Mouse (Mus musculus): Measurements from ENCODE around the gene Minos1. TPM values are rescaled to one million over a fixed set of nuclear protein-coding genes. Genes with fewer than 3 reads are reported as not detected.

Minos1 gene
- polyA plus RNA-seq, 1 experiment from 2014 or later: 415 TPM

DNA sequence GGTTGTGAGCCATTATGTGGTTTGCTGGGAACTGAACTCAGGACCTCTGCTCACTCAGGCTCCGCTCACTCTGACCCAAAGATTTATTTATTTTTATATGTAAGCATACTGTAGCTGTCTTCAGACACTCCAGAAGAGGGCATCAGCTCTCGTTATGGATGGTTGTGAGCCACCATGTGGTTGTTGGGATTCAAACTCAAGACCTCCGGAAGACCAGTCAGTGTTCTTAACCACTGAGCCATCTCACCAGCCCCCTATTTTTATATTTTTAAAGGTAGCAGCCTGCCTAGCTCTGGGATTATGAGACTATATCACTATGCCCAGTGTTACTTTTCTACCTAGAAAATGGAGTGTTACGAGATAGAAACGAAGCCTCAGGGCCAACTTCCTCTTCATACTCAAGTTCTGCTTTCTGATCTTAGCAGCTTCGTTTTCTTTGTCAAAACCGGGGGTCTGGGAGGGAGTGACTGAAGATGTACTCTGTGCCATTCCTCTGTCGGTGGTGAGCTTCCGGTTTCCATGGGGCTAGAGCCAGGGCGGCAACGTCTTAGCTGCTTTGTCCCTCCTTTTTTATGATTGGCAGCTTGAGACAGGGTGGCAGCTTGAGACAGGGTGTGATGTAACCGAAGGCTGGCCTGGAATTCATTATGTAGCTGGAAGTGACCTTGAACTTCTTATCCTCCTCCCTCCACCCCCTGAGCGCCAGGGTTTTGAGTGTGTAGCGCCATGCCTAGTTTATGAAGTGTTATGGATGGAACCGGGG is 38.3 kb upstream of the Minos1 start:
- H3K27me3 ChIP-seq (ENCODE audit: control insufficient read depth, insufficient read depth, low read length): no peaks in the 10 kb centered on the region
- no peaks in the 10 kb centered on the region for H3K4me1 ChIP-seq (ENCODE audit: control insufficient read depth, insufficient read depth, low read length)
- no peaks in the 10 kb centered on the region for H3K9me3 ChIP-seq (ENCODE audit: control insufficient read depth, low read length)
- H3K4me2 ChIP-seq (ENCODE audit: low read depth, low read length): no peak overlapping the region
- H3K9ac ChIP-seq (replicated peaks; ENCODE audit: low read depth, low read length): no peak overlapping the region
- no peaks in the 10 kb centered on the region for H3K36me3 ChIP-seq (ENCODE audit: control insufficient read depth, insufficient read depth, low read length)
- no peak overlapping the region for H3K4me3 ChIP-seq (ENCODE audit: low read depth, low read length)
- 85% methylated on average over 15 of the region's 15 CpGs for WGBS
- H3K27ac ChIP-seq (ENCODE audit: low read depth, low read length): no peak overlapping the region
- ATAC-seq (ENCODE audit: low read depth): no peak

GRCm38 (mm10) chr4:139167107-139167506 is 36.2 kb upstream of the Minos1 start:
- H3K4me1 ChIP-seq (ENCODE audit: control insufficient read depth, insufficient read depth, low read length): no peaks in the 10 kb centered on the region
- no peaks in the 10 kb centered on the region for H3K9me3 ChIP-seq (ENCODE audit: control insufficient read depth, low read length)
- no peak overlapping the region for H3K4me3 ChIP-seq (ENCODE audit: low read depth, low read length)
- 60% methylated on average over 8 of the region's 8 CpGs for WGBS
- no peak overlapping the region for H3K9ac ChIP-seq (replicated peaks; ENCODE audit: low read depth, low read length)
- H3K27me3 ChIP-seq (ENCODE audit: control insufficient read depth, insufficient read depth, low read length): no peaks in the 10 kb centered on the region
- H3K4me2 ChIP-seq (ENCODE audit: low read depth, low read length): no peak overlapping the region
- no peak for ATAC-seq (ENCODE audit: low read depth)
- H3K36me3 ChIP-seq (ENCODE audit: control insufficient read depth, insufficient read depth, low read length): no peaks in the 10 kb centered on the region
- H3K27ac ChIP-seq (ENCODE audit: low read depth, low read length): no peak overlapping the region

DNA sequence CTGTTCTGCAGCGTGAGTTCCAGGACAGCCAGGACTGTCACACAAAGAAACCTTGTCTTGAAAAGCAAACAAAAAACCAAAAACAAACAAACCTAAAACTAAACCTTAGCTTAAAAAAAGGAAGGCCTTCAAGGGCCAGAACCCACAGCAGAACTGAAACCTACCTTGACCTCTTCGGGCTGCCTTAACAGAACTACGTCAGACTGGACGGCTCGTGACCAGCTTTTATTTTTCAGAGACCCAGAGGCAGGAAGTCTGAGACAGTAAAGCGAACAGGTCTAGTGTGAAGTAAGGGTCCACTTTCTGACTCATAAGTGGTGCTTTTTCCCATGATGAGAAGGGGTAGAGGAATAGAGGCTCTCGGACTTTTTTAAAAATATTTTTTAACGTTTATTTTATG is 35.3 kb upstream of the Minos1 start:
- Histone ChIP-seq H3K36me3 (ENCODE audit: control insufficient read depth, insufficient read depth, low read length) (no peaks in the 10 kb centered on the region), H3K9ac (replicated peaks; ENCODE audit: low read depth, low read length) (no peak overlapping the region), H3K4me1 (ENCODE audit: control insufficient read depth, insufficient read depth, low read length) (no peaks in the 10 kb centered on the region), H3K4me2 (ENCODE audit: low read depth, low read length) (no peak overlapping the region), H3K27ac (ENCODE audit: low read depth, low read length) (no peak overlapping the region), H3K9me3 (ENCODE audit: control insufficient read depth, low read length) (no peaks in the 10 kb centered on the region), H3K27me3 (ENCODE audit: control insufficient read depth, insufficient read depth, low read length) (no peaks in the 10 kb centered on the region), H3K4me3 (ENCODE audit: low read depth, low read length) (no peak overlapping the region)
- ATAC-seq (ENCODE audit: low read depth): no peak
- WGBS: 88% methylated on average over 8 of the region's 8 CpGs

DNA sequence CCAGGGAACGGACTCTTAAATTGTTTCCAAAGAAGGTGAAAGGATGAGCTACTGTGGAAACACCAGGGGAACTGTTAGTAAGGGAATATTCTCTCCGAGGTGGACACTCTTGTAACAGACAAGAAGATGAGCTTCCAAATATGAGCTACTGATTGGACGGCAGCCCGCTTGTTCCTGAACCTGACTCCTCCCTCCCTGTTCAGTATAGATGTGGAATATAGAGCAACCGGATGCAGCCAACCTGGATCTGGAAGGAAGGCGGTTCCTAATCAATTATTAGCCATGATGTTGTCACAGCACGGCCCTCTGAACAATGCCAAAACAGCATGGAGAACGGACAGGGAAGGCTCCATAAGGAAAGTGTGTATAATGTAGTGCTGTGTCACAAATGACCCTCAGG is 34.3 kb upstream of the Minos1 start:
- no peak overlapping the region for H3K27ac ChIP-seq (ENCODE audit: low read depth, low read length)
- H3K27me3 ChIP-seq (ENCODE audit: control insufficient read depth, insufficient read depth, low read length): no peaks in the 10 kb centered on the region
- no peaks in the 10 kb centered on the region for H3K9me3 ChIP-seq (ENCODE audit: control insufficient read depth, low read length)
- no peak overlapping the region for H3K4me3 ChIP-seq (ENCODE audit: low read depth, low read length)
- no peak overlapping the region for H3K4me2 ChIP-seq (ENCODE audit: low read depth, low read length)
- no peaks in the 10 kb centered on the region for H3K4me1 ChIP-seq (ENCODE audit: control insufficient read depth, insufficient read depth, low read length)
- H3K36me3 ChIP-seq (ENCODE audit: control insufficient read depth, insufficient read depth, low read length): no peaks in the 10 kb centered on the region
- no peak overlapping the region for H3K9ac ChIP-seq (replicated peaks; ENCODE audit: low read depth, low read length)
- no peak for ATAC-seq (ENCODE audit: low read depth)
- 84% methylated on average over 8 of the region's 8 CpGs for WGBS

DNA sequence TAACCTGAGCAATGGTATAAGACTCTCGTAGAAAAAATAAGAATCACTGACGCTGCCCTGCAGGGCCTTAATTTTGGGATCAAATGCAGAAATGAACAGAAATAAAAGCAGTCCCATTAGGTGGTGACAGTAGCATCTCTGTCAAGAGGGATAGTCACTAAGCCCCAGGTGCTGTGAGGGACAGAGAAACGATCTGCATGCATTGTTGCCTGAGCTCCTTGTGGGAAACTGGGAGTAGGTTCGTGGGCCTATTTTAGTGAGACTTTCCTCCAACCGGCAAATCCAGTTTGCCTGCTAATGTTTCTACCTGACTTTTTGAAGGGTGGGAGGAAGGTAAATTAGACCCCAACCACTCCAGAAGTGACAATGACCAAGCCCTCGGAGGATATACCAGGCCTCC is 33.2 kb upstream of the Minos1 start:
- H3K9me3 ChIP-seq (ENCODE audit: control insufficient read depth, low read length): no peaks in the 10 kb centered on the region
- WGBS: 90% methylated on average over 6 of the region's 6 CpGs
- ATAC-seq (ENCODE audit: low read depth): no peak

GRCm38 (mm10) chr4:139161076-139161475 is 30.2 kb upstream of the Minos1 start:
- H3K9me3 ChIP-seq (ENCODE audit: control insufficient read depth, low read length): no peaks in the 10 kb centered on the region
- no peaks in the 10 kb centered on the region for H3K36me3 ChIP-seq (ENCODE audit: control insufficient read depth, insufficient read depth, low read length)
- no peak for ATAC-seq (ENCODE audit: low read depth)
- H3K4me3 ChIP-seq (ENCODE audit: low read depth, low read length): no peak overlapping the region
- H3K4me1 ChIP-seq (ENCODE audit: control insufficient read depth, insufficient read depth, low read length): no peaks in the 10 kb centered on the region
- H3K27me3 ChIP-seq (ENCODE audit: control insufficient read depth, insufficient read depth, low read length): no peaks in the 10 kb centered on the region
- no peak overlapping the region for H3K4me2 ChIP-seq (ENCODE audit: low read depth, low read length)
- 82% methylated on average over 2 of the region's 2 CpGs for WGBS
- no peak overlapping the region for H3K9ac ChIP-seq (replicated peaks; ENCODE audit: low read depth, low read length)
- H3K27ac ChIP-seq (ENCODE audit: low read depth, low read length): no peak overlapping the region

More for the DNA sequence above, 33.2 kb upstream of the Minos1 start:
- Histone ChIP-seq H3K4me2 (ENCODE audit: low read depth, low read length) (no peak overlapping the region), H3K4me1 (ENCODE audit: control insufficient read depth, insufficient read depth, low read length) (no peaks in the 10 kb centered on the region), H3K27ac (ENCODE audit: low read depth, low read length) (no peak overlapping the region), H3K9ac (replicated peaks; ENCODE audit: low read depth, low read length) (no peak overlapping the region), H3K36me3 (ENCODE audit: control insufficient read depth, insufficient read depth, low read length) (no peaks in the 10 kb centered on the region), H3K27me3 (ENCODE audit: control insufficient read depth, insufficient read depth, low read length) (no peaks in the 10 kb centered on the region), H3K4me3 (ENCODE audit: low read depth, low read length) (no peak overlapping the region)

GRCm38 (mm10) chr4:139158350-139158749 is 27.4 kb upstream of the Minos1 start:
- WGBS: 88% methylated on average over 14 of the region's 14 CpGs
- H3K4me3 ChIP-seq (ENCODE audit: low read depth, low read length): no peak overlapping the region
- H3K36me3 ChIP-seq (ENCODE audit: control insufficient read depth, insufficient read depth, low read length): no peaks in the 10 kb centered on the region
- H3K27ac ChIP-seq (ENCODE audit: low read depth, low read length): no peak overlapping the region
- H3K4me1 ChIP-seq (ENCODE audit: control insufficient read depth, insufficient read depth, low read length): no peaks in the 10 kb centered on the region
- no peak for ATAC-seq (ENCODE audit: low read depth)
- H3K9ac ChIP-seq (replicated peaks; ENCODE audit: low read depth, low read length): no peak overlapping the region
- H3K4me2 ChIP-seq (ENCODE audit: low read depth, low read length): no peak overlapping the region
- H3K9me3 ChIP-seq (ENCODE audit: control insufficient read depth, low read length): no peaks in the 10 kb centered on the region
- no peaks in the 10 kb centered on the region for H3K27me3 ChIP-seq (ENCODE audit: control insufficient read depth, insufficient read depth, low read length)

DNA sequence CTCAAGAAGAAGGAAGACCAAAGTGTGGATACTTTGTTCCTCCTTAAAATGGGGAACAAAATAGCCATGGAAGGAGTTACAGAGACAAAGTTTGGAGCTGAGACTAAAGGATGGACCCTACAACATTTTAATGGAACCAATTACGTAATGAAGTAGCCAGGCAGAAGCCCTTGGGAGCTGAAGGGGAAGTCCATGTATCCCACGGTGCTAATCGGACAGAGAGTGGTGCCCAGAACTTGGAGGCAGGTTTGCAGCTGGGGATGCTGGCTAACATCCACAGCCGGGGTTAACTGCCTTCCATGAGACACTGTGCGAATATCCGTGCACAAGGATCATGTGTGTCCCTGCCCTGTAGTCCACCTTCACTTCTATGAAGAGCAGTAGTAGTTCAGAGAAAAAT is 25.6 kb upstream of the Minos1 start:
- Histone ChIP-seq H3K4me2 (ENCODE audit: low read depth, low read length) (no peak overlapping the region), H3K4me3 (ENCODE audit: low read depth, low read length) (no peak overlapping the region), H3K4me1 (ENCODE audit: control insufficient read depth, insufficient read depth, low read length) (no peaks in the 10 kb centered on the region), H3K27ac (ENCODE audit: low read depth, low read length) (no peak overlapping the region), H3K9ac (replicated peaks; ENCODE audit: low read depth, low read length) (no peak overlapping the region), H3K9me3 (ENCODE audit: control insufficient read depth, low read length) (no peaks in the 10 kb centered on the region), H3K36me3 (ENCODE audit: control insufficient read depth, insufficient read depth, low read length) (no peaks in the 10 kb centered on the region), H3K27me3 (ENCODE audit: control insufficient read depth, insufficient read depth, low read length) (no peaks in the 10 kb centered on the region)
- no peak for ATAC-seq (ENCODE audit: low read depth)
- 85% methylated on average over 6 of the region's 6 CpGs for WGBS

GRCm38 (mm10) chr4:139154576-139155307 is 23.8 kb upstream of the Minos1 start:
- no peaks in the 10 kb centered on the region for H3K36me3 ChIP-seq (ENCODE audit: control insufficient read depth, insufficient read depth, low read length)
- no peak overlapping the region for H3K9ac ChIP-seq (replicated peaks; ENCODE audit: low read depth, low read length)
- ATAC-seq (ENCODE audit: low read depth): no peak

More at GRCm38 (mm10) chr4:139154576-139155307, 23.8 kb upstream of the Minos1 start:
- no peaks in the 10 kb centered on the region for H3K4me1 ChIP-seq (ENCODE audit: control insufficient read depth, insufficient read depth, low read length)
- H3K27me3 ChIP-seq (ENCODE audit: control insufficient read depth, insufficient read depth, low read length): no peaks in the 10 kb centered on the region
- WGBS: 82% methylated on average over 20 of the region's 20 CpGs
- H3K4me2 ChIP-seq (ENCODE audit: low read depth, low read length): no peak overlapping the region
- no peak overlapping the region for H3K4me3 ChIP-seq (ENCODE audit: low read depth, low read length)
- H3K9me3 ChIP-seq (ENCODE audit: control insufficient read depth, low read length): no peaks in the 10 kb centered on the region
- H3K27ac ChIP-seq (ENCODE audit: low read depth, low read length): no peak overlapping the region

All from neural tube, embryonic 14.5 days (tissue).